Mouse (Mus musculus) forebrain, embryonic 10.5 days (tissue): ENCODE data around the gene Slc25a1. TPM values are rescaled to one million over a fixed set of nuclear protein-coding genes. Genes with fewer than 3 reads are reported as not detected.
A peak's percentile ranks its signal among the peaks of the same experiment; 100 is the strongest.
"Not testable (repeated sequence)": the region's sequence is repeated elsewhere in the genome, so short reads cannot be mapped to it uniquely, and the experiment has no call there.

ENCODE experiments used
- DNase-seq: peaks from one replicate; pipeline ENCODE4 v3.0.0-alpha.2; 2017; ENCODE audit warnings: low spot score; ENCODE audit errors: extremely low spot score
- H3K27ac ChIP-seq: fragments of 300-500 bp; sonication (generic); 2 replicates; pipeline ENCODE4 v1.5.1; 2016; ENCODE audit warnings: mild to moderate bottlenecking
- H3K27me3 ChIP-seq: fragments of 300-500 bp; sonication (generic); 2 replicates; pipeline ENCODE4 v1.6.1; 2016; ENCODE audit warnings: mild to moderate bottlenecking; ENCODE audit not compliant: poor library complexity, severe bottlenecking
- H3K36me3 ChIP-seq: fragments of 300-500 bp; sonication (generic); replicated peaks from 2 replicates; pipeline ENCODE4 v1.6.1; 2016; ENCODE audit warnings: mild to moderate bottlenecking, moderate library complexity
- H3K4me1 ChIP-seq: fragments of 300-500 bp; sonication (generic); 2 replicates; pipeline ENCODE4 v1.6.1; 2016
- H3K4me3 ChIP-seq: fragments of 300-500 bp; sonication (generic); 2 replicates; pipeline ENCODE4 v1.5.1; 2016; ENCODE audit warnings: mild to moderate bottlenecking, moderate library complexity
- H3K9me3 ChIP-seq: fragments of 300-500 bp; sonication (generic); 2 replicates; pipeline ENCODE4 v1.6.1; 2016; ENCODE audit warnings: mild to moderate bottlenecking, moderate library complexity
- WGBS: fragments of 180-500 bp; shearing (Covaris S2); methylation state at CpG from one replicate; pipeline ENCODE4 v1.1.7; 2016; 5-methylcytosine and 5-hydroxymethylcytosine counted together
- polyA plus RNA-seq: library from polyadenylated mRNA; unstranded; fragments of >200 nt; fragmentation: Nextera tagmentation; extraction: Ambion mirVana; gene quantifications from 2 replicates; pipeline ENCODE4 v1.2.1, GENCODE M21; 2016

Slc25a1 gene
- 97.4 and 99.1 TPM in 2 replicates for polyA plus RNA-seq

GRCm38 (mm10) chr16:17928087-17928580 lies at the start of gene Slc25a1:
Slc25a1 (minus strand) TSS chr16:17928219.
- Histone ChIP-seq H3K4me3 (peak within 1 kb of the TSS; percentile 92), H3K4me1 (peaks cover 45% of the 10 kb centered on the region), H3K27ac (peak within 1 kb of the TSS; percentile 91), H3K36me3 (peaks cover 26% of the 10 kb centered on the region), H3K27me3 (peaks cover 46% of the 10 kb centered on the region), H3K9me3 (no peaks in the 10 kb centered on the region)
- under 1% methylated on average over 47 of the region's 47 CpGs for WGBS
- peak; percentile 86 for DNase-seq

GRCm38 (mm10) chr16:17971853-17972252 lies 43.8 kb upstream of the Slc25a1 start:
- no peak for DNase-seq
- Histone ChIP-seq H3K9me3 (no peaks in the 10 kb centered on the region), H3K4me1 (no peaks in the 10 kb centered on the region), H3K4me3 (no peak overlapping the region), H3K27ac (no peak overlapping the region), H3K36me3 (no peaks in the 10 kb centered on the region), H3K27me3 (no peaks in the 10 kb centered on the region)
- whole genome bisulfite sequencing: 77% methylated on average over 5 of the region's 5 CpGs

DNA sequence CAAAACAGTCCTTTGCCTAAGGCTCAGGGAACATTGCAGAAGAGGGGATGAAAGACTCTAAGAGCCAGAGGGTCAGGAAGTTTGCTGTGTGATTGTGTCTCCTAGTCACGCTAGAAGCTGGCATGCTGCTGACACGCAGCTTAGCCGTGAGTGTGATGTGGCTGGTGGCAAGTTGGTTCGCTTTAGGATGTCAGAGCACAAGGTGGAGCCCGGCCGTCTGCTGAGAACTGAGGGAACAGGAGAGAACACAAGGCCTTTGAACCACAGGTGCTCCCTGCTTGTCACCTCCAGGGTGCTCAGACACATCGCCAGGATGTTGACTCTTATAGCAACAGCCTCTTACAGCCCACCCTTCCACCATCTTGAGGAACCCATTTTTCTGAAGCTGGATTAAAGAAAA lies 34.1 kb upstream of the Slc25a1 start:
- WGBS: 86% methylated on average over 7 of the region's 7 CpGs
- Histone ChIP-seq H3K9me3 (no peaks in the 10 kb centered on the region; the same call in 1 of the 2 replicates), H3K27ac (no peak overlapping the region), H3K36me3 (no peaks in the 10 kb centered on the region), H3K27me3 (no peaks in the 10 kb centered on the region), H3K4me1 (no peaks in the 10 kb centered on the region), H3K4me3 (no peak overlapping the region)
- DNase-seq: no peak

- DNase-seq, H3K36me3 ChIP-seq, H3K27me3 ChIP-seq, H3K27ac ChIP-seq, H3K4me3 ChIP-seq, H3K9me3 ChIP-seq, H3K4me1 ChIP-seq: not testable (repeated sequence)
- 97% methylated on average over 17 of the region's 17 CpGs for WGBS
These were observed 28.1 kb upstream of the Slc25a1 start for GRCm38 (mm10) chr16:17956052-17956638.

- H3K4me3 ChIP-seq: no peak overlapping the region
- no peaks in the 10 kb centered on the region for H3K27me3 ChIP-seq
- no peak overlapping the region for H3K27ac ChIP-seq
- no peak for DNase-seq
- WGBS: 90% methylated on average over 4 of the region's 4 CpGs
- H3K36me3 ChIP-seq: no peaks in the 10 kb centered on the region
- no peaks in the 10 kb centered on the region; the same call in 1 of the 2 replicates for H3K9me3 ChIP-seq
- peaks cover 20% of the 10 kb centered on the region for H3K4me1 ChIP-seq
These were observed 23.6 kb upstream of the Slc25a1 start for GRCm38 (mm10) chr16:17951618-17952017.

DNA sequence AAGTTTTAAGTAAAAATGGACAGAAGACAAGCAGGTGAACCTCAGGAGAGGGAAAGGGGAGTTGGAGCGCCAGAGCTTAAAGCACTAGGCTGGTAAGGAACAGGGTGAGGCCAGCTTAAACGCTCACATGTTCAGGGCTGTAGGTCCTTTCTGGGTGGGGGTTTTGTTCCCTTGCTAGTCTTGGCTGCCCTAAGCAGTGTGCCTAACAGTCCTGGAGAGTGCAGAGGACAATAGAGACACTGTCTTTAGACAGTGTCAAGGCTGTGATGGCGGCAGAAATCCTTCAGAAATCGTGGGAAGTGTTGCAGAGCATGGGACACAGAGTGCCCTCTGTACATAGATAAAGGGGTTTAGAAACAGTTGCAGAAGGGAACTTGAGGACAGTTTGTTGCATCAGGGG lies 22.0 kb upstream of the Slc25a1 start:
- DNase-seq: no peak
- Histone ChIP-seq H3K9me3 (no peaks in the 10 kb centered on the region), H3K4me1 (peaks cover 25% of the 10 kb centered on the region), H3K4me3 (no peak overlapping the region), H3K36me3 (no peaks in the 10 kb centered on the region), H3K27ac (peak overlapping the region; percentile 83), H3K27me3 (no peaks in the 10 kb centered on the region)
- WGBS: 47% methylated on average over 4 of the region's 4 CpGs

DNA sequence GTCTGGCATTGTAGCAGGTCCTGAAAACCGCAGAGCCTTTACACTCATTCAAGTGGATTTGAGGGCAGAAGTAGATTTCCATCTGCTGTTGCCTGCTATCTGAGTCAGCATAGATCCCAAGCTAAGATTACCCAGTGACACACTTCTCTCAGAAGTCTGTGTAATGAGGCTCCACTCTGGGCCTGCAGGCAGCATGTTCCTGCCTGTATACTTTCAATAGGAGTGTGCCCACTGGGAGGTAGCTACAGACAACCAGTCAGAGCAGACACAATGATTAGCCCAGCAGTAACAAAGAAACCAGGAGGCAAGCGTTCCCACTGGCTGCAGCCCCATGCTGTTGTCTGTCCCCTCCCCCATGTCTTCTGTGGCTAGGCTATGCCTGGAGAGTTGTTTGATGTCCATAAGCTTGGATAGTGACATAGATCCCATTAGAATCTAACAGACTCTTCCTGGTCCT lies 21.4 kb upstream of the Slc25a1 start:
- Histone ChIP-seq H3K36me3 (no peaks in the 10 kb centered on the region), H3K4me3 (peak overlapping the region; percentile 16; the same call in 1 of the 2 replicates), H3K27ac (peak overlapping the region; percentile 83), H3K9me3 (no peaks in the 10 kb centered on the region), H3K4me1 (peaks cover 26% of the 10 kb centered on the region), H3K27me3 (no peaks in the 10 kb centered on the region)
- WGBS: 24% methylated on average over 2 of the region's 2 CpGs
- peak; percentile 52 for DNase-seq

DNA sequence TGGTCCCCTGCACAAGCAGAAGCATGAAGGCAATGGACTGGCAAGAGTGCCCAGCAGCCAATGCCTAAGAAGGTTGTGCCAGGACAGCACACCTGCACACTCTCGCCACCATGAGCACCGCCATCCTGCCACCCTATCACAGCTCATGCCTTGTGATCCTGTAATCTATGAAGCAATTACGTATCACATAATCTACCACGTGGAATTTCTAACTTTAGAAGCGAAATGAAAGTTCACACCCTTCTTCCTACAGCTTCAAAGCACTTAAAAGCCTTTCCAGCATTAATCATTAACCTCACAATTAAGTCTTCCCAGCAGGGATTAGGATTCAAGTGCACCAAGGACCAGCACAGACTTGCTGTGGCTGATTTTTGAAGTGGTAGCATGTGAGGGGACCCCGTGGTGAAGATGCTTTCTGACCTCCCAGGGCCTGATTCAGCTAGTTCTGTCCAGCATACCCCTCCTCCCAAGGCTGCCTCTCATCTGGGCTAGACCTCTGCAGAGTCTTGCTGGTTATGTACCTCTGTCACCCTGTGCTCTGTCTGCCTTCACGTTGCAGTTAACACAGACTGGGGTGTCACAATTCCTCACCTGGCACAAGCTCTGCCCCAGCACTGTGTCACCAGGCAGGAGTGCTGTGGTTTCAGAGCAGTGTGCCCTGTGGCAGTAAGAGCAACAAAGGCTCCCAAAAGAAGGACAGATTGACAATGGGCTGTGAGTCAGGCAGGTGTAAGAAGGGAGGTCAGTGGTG lies 17.2 kb upstream of the Slc25a1 start:
- H3K4me3 ChIP-seq: no peak overlapping the region
- no peaks in the 10 kb centered on the region for H3K9me3 ChIP-seq
- DNase-seq: no peak
- H3K27me3 ChIP-seq: no peaks in the 10 kb centered on the region
- WGBS: 63% methylated on average over 7 of the region's 7 CpGs
- H3K27ac ChIP-seq: no peak overlapping the region
- no peaks in the 10 kb centered on the region for H3K36me3 ChIP-seq
- peaks cover 22% of the 10 kb centered on the region for H3K4me1 ChIP-seq

DNA sequence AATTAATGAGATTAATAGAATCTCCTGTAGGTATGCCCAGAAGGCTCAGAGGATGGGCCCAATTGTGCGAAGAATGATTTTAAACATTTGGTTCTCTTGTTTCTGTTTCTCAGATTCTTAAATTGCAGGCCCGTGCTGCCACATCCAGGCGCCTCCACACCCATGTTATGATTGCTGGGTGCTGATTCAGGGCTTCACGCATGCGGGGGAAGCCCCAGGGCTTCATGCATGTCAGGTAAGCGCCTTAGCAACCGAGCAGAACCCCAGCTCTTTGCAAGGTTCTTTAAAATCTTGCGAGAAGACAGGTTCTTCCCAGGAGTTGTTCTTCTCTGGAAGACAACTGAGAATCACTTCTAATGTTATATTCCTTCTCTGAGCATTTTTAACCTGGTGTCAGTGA lies 15.4 kb upstream of the Slc25a1 start:
- Histone ChIP-seq H3K4me1 (peaks cover 14% of the 10 kb centered on the region; the same call in 1 of the 2 replicates), H3K27me3 (no peaks in the 10 kb centered on the region), H3K4me3 (no peak overlapping the region), H3K9me3 (no peaks in the 10 kb centered on the region), H3K36me3 (no peaks in the 10 kb centered on the region), H3K27ac (no peak overlapping the region)
- 68% methylated on average over 8 of the region's 8 CpGs for WGBS
- DNase-seq: no peak

DNA sequence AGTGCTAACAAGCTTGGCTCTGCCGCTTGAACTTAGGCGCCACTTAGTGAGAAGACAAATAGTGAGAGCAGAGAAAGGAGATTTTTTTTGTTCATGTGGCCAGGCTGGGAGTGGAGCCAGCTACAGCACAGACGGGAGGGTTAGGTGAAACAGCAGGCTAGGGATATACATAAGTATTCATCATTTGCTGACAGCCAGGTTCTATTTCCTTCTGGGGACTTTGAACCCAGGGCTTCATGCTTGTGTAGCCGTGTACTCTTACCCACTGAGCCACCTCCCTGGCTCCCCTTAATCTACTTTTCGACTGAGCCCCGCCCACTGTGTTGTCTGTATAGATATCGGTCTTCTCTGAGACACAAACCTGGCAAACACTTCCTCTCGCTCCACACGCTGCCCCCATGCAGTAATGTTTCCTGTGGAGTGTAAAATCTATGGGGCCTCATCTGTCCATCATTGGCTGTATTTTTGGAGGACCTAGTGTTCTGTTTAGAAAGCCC lies 11.3 kb upstream of the Slc25a1 start:
- Histone ChIP-seq H3K9me3 (no peaks in the 10 kb centered on the region), H3K4me3 (no peak overlapping the region), H3K4me1 (peaks cover 8% of the 10 kb centered on the region; the same call in 1 of the 2 replicates), H3K27me3 (peaks cover 29% of the 10 kb centered on the region), H3K27ac (no peak overlapping the region), H3K36me3 (no peaks in the 10 kb centered on the region)
- no peak for DNase-seq
- WGBS: 66% methylated on average over 9 of the region's 9 CpGs

- Histone ChIP-seq H3K27me3 (peaks cover 34% of the 10 kb centered on the region), H3K9me3 (no peaks in the 10 kb centered on the region), H3K36me3 (no peaks in the 10 kb centered on the region), H3K4me3 (no peak overlapping the region), H3K4me1 (peaks cover 8% of the 10 kb centered on the region; the same call in 1 of the 2 replicates), H3K27ac (no peak overlapping the region)
- peak; percentile 60 for DNase-seq
- WGBS: 9% methylated on average over 7 of the region's 7 CpGs
These were observed 10.8 kb upstream of the Slc25a1 start for GRCm38 (mm10) chr16:17938821-17939220.

- Histone ChIP-seq H3K27ac (no peak overlapping the region), H3K4me3 (no peak overlapping the region), H3K4me1 (peaks cover 8% of the 10 kb centered on the region; the same call in 1 of the 2 replicates), H3K9me3 (no peaks in the 10 kb centered on the region), H3K27me3 (peaks cover 35% of the 10 kb centered on the region), H3K36me3 (no peaks in the 10 kb centered on the region)
- no peak for DNase-seq
- WGBS: 85% methylated on average over 7 of the region's 7 CpGs
These were observed 10.2 kb upstream of the Slc25a1 start for GRCm38 (mm10) chr16:17938187-17938586.

- Histone ChIP-seq H3K27me3 (peaks cover 38% of the 10 kb centered on the region), H3K36me3 (no peaks in the 10 kb centered on the region), H3K9me3 (no peaks in the 10 kb centered on the region), H3K4me3 (no peak overlapping the region), H3K4me1 (peaks cover 8% of the 10 kb centered on the region; the same call in 1 of the 2 replicates), H3K27ac (no peak overlapping the region)
- 88% methylated on average over 10 of the region's 10 CpGs for WGBS
- DNase-seq: no peak
These were observed 8.8 kb upstream of the Slc25a1 start for GRCm38 (mm10) chr16:17936776-17937175.
